Mouse (Mus musculus) naive thymus-derived CD4-positive, alpha-beta T cell, adult 2 months (primary cell): ENCODE results near the gene Pmvk.

Experiments used
- DNase-seq: peaks from one replicate; pipeline ENCODE4 v3.0.0-alpha.2; 2011; ENCODE audit warnings: low read depth

Gene Pmvk

DNA sequence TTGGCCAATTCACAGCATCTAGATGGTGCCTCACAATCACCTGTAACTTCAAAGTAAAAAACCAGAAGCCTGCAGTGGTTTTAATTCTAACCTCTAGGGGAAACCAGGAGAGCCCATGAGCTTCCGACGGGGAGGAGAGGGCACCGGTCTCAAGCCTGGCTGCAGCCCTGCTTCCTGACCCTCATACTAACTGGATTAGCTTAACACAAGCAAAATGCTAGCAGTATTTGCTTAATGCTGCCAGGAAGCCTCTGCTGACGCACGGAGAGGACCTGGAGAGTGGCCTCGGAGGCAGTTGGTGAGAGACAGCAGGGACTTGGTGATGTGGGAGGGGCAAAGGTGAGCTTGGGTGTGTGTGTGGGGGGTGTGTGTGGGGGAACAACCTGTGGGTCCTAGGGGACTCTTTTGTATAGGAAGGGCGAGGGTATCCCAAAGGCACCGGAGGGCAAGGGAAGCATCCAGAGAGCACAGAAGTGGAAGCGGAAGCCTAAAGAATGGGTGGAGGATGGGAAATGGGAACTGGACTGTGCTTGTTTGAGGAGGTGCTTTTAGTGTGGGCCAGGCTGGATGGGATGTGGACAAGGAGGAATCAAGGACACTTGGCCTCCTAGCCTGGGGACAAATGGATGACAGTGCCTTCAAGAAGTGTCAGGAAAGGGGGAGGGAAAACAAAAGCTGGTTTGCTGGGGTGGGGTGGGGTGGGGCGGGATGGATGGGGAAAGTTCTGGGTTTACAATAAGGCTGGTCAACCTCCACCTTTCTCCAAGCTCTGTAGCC, at the start of gene Pmvk:
Gene Pmvk (plus strand): TSS at position 141 of the 777 bp plus-strand sequence.
- no peak for DNase-seq

DNA sequence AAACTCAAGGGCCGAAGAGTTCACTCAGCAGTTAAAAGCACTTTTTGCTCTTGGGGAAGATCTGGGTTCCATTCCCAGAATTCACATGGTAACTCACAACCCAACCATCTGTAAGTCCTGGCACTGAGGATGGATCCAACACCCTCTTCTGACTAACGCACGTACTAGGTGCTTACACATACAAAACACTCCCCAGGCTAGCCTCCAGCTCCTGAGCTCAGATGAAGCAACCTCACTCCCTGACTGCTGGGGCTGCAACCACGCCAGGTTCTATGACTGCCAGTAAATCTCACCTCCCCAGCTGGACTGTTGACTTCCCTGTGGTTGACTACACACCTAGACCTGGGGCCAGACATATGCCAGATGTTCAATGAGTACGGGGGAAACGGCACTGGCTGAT, 47.5 kb upstream of the Pmvk start:
- DNase-seq: no peak

DNA sequence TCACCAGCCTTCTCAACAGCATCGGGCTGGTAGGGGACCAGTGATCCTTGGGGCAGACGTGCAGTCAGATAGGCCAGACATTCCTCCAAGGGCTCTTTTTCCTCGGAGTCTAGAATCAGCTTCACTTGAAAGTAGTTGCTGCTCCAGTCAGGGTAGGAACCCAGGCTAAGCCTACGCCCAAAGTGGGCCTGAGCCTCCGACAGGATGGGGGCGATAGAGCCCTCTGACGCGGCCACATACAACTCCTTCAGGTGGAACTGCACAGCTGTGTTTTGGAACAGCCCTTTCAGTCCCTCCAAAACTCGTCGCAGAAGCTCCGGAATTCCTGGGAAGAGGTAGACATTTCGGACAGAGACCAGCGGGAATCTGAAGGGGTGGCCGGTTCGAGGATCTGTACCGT, 45.9 kb upstream of the Pmvk start:
- DNase-seq: no peak

DNA sequence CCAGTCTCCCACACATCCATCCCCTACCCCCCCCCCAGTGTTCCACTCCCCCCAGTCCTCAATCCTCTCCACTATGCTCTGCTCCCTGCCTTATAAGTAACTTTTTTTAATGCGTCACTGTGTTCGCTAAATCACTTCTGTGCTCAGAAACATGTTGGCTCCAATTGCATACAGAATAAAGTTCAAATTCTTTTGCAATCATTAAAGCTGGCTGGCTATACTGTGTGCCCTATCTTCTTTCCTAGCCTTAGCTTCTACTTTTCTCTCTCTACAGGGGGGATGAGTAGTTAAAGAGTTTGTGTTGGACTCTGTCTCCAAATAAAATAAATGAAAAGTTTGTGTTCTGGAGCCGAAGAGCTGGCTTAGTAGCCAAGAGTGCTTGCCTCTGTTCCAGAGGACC, 44.6 kb upstream of the Pmvk start:
- DNase-seq: no peak

DNA sequence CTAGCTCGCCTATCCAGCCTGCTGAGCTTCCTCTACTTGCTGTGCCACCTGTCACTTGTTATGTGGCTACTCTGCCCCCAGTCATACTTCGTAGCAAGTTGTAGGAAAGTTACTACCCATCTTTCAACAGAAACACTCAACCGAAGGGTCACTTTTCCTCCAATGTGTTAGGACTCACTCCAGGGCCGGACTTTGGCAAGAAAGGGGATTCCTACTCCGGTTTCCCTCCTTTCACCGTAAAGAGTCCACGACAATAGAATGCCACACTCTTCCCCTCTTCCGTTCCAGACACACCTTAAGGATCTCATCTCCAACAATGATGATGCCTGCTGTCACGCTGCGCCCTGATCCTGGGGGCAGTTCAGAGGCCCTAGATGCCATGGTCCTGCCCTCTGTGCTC, 43.5 kb upstream of the Pmvk start:
- no peak for DNase-seq

DNA sequence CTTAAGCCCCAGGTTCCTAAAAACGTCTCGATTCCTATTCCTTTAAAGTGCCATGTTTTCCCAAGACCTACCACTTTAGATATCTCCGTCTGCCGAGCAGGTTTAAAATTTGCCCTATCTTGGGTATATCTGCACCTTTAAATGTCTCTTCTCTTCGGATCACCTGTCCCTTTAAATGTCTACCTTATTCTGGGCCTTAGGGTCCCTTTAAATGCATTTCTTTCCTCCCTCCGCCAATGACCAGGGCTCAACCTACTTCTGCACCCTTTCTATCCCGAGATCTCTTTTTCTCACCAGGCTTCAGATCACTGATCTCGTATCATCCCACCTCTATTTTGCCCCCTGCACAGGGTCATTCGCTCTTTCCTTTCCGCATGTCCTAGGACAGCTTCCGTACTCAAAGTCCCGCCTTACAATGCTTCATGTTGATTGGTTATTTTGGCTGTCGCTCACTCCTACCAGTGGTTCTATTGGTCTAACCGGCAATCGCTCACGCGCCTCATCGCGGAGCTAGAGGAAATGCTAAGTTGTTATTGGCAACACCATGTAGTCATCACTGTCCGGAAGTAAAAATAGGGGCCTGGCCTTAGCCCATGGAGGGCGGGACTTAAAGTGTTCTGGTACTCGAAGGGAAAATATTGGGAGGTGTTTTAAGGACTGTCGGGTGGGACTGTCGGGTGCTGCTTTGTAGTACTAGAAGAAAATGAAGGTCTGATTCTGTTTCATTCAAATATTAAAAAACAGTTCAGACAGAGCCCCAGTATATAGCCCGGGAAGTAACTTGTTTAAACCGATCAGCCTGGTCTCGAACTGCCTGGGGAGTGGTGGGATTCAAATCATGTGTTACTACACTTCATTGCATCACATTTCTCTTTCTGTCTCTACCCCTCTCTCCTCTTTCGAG, 42.6 kb upstream of the Pmvk start, which contains the start of gene Flad1:
Gene Flad1 (minus strand): TSS at position 381 of the 904 bp plus-strand sequence.
- DNase-seq: peak; percentile 100

DNA sequence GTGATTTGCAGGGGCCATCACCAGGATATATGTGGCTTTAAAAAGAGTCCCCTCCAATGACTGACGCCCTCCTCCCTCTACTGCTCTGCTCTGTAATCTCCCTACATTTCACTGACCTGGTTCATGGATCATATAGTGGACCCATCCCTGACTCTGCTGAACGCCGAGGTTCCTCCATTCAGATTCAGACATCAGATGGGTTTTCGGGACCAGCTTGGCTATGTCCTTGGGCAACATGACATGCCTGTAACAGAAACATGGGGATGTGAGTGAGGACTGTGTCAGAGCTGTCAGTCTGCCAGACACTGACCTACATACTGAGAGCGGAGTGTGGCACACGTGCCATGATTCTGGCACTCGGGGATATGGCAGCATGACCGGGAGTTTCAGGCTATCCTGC, 38.2 kb upstream of the Pmvk start:
- DNase-seq: no peak

DNA sequence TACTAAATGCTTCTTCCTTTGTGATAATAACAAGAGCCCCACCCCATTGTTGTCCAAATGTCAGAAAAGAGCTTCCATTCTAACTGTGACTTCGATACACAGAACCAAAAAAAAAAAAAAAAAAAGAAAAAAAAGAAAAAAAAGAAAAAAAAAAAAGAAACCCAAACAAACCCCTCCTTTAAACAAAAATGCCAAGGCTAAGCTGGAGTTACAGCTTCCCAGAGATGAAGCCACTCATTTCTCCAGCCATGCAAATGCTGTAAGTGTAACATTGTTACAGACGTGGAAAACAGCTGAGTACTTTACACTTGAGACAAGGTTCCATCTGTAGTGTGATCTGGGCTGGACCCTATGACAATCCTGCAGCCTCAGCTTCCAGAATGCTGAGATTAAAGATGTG, 37.2 kb upstream of the Pmvk start:
- DNase-seq: no peak

DNA sequence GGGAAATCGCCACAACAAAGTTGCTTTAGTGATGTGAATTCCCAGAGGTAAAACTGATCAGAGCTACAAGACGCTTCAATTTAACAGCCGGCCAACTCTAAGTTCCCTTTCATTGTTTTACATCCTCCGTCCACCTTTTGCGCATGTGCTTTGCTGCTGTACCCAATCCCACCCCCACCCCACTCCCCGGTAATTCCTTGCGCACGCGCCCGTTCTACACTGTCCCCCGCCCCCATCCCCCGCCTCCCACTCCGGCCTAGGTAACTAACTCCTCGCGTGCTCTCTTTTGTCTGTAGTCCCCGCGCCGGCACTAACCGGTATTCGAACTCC, 36.5 kb upstream of the Pmvk start:
- no peak for DNase-seq

DNA sequence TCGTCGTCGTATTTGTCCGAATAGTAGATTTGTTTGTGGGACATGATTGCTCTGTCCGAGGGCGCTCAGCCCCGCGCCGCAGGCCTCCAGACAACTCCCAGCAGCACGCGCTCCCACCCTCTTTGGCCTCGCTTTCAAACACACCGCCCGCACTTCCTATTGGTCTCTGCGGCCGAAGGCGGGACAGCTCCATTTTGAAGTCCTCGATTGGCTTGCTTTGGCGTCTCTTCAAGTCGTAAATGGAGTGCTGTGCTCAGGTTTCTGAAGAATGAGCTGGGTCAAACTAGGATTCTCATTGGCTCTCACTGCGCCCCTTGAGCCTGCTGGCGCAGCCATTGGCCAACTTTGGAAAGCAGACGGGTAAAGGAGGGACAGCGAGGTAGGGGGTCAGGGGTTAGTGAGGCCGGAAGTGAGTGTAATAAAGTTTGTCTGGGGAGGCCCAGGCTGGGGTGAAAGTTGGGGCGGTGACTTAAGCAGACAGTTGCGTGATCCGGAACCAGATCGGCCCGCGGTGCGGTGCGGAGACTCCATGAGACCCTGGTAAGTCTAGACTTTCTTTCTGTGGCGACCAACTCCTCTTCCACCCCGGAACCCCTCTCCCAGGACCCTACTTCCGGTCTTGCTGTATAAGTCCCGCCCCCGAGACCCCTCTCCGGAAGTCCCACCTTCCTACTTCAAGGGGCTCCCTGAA, 36.0 kb upstream of the Pmvk start, which contains the start of the genes Cks1b and Shc1:
Gene Cks1b (minus strand): TSS at position 214 of the 691 bp plus-strand sequence.
Gene Shc1 (plus strand): TSS at position 274 of the 691 bp plus-strand sequence.
- peak; percentile 97 for DNase-seq

DNA sequence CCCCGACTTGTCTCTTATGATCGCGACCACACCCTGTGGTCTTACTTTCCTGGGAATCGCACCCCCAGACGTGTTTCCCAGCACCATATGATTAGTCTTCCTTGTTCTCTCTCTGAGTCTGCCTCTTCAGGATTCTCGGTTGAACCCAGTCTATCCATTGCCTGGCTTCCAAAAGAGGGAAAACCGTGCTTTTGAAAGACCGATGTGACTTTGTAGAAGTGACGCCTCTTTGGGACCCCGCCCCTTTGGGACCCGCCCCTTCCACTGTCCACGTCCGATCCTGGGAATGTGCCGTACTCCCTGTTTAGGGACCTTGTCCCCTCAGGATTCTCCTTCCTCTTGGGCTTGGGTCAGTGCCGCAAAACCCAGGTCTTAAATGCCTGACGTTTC, 35.5 kb upstream of the Pmvk start:
- DNase-seq: no peak

DNA sequence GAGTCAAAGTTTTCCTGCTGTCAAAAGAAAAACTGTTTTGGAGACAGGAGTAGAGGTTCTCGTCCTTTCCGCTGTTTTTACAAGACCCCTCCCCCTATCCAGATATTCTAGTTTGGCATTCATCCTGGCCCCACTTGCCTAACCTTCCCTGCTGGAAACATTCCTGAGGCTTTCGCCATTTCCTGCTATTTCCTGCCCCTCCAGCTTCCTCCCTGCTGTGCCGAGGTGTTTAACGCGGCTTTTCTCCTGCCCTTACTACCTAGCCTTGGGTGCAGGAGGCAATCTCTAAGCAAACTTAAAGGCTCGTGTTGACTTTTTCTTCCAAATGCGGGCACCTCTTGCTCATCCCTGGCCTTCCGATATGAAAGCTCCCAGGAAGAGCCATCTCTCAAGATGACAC, 34.8 kb upstream of the Pmvk start:
- no peak for DNase-seq

DNA sequence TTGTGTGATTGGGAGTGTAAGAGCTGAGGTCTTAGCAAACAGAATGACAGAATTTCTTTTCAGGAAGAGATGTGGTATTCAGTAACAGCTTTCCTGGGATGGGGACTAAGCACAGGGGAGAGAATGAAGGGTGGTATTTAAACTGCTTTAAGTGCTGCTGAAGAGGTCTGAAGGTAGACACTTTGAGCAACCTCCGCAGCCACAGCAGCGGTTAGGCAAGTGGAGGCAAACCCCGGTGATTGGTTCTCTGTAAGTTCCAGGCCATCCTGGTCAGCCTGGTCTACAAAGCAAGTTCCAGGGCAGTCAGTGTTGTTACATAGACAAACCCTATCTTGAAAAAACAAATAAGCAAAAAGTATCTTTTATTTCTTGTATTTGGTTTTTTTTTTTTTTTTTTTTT, 34.4 kb upstream of the Pmvk start:
- DNase-seq: no peak

DNA sequence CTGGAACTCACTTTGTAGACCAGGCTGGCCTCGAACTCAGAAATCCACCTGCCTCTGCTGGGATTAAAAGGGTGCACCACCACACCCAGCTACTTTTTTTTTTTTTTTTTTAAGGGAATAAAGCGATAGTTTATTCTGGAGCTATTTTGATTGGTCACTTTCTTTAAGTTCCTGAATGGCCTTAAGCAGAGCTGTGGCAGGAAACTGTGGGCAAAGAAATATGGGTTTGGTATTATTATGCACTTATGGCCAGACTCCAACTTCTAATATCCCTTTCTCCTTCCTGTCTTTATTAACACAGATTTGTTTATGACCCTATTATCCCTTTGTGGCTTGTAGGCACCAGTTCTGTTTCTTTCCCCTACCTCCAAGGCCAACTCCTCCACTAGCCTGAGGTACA, 33.9 kb upstream of the Pmvk start:
- DNase-seq: no peak

DNA sequence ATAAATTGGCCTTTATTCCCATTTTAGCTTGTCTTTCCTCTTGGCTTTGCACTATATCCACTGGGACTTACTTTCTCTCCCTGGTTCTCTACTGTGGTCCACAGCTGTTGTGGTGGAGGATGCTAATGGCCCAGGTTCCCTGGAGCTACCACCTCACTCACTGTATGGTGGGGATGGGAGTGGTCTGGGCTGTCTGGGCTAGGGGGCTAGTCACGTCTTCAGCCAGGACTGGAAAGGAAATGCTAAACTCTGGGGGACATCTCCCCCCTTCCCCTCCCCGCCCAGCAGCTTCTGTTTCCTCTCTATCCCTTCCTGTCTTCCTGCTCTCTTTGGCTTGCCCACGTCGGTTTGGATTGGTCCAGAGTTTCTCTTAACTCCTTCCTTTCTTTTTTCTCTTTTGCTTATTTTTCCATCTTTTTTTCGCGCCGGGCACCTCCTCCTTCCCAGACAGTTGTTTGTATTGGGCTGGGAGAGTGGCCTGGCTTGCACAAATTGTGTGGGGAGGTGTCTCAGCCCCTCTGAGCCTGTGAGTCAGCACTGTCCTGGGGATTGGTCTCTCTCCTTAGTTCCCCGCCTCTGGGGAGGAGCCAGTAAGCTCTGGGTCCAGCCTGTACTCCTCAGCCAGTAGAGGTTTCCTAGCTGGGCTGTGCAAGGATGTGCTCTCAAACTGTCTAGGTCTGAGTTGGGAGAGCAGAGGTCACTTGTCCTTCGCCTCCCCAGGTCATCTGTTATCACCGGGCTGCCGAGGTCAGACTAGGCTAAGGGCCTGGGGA, 33.2 kb upstream of the Pmvk start:
- no peak for DNase-seq

DNA sequence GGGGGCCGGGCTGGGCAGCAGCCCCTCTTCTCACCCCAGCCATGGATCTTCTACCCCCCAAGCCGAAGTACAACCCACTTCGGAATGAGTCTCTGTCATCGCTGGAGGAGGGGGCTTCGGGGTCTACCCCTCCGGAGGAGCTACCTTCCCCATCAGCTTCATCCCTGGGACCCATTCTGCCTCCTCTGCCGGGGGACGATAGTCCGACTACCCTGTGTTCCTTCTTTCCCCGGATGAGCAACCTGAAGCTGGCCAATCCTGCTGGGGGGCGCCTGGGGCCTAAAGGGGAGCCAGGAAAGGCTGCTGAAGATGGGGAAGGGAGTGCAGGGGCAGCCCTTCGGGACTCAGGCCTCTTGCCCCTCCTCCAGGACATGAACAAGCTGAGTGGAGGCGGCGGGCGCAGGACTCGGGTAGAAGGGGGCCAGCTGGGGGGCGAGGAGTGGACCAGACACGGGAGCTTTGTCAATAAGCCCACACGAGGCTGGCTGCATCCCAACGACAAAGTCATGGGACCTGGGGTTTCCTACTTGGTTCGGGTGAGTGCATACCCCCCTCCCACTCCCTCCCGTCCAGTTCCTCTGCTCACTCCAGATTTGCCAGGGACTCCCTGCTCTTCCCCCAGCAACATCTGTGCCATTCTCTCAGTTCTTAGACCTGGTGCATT, 32.4 kb upstream of the Pmvk start:
- no peak for DNase-seq

DNA sequence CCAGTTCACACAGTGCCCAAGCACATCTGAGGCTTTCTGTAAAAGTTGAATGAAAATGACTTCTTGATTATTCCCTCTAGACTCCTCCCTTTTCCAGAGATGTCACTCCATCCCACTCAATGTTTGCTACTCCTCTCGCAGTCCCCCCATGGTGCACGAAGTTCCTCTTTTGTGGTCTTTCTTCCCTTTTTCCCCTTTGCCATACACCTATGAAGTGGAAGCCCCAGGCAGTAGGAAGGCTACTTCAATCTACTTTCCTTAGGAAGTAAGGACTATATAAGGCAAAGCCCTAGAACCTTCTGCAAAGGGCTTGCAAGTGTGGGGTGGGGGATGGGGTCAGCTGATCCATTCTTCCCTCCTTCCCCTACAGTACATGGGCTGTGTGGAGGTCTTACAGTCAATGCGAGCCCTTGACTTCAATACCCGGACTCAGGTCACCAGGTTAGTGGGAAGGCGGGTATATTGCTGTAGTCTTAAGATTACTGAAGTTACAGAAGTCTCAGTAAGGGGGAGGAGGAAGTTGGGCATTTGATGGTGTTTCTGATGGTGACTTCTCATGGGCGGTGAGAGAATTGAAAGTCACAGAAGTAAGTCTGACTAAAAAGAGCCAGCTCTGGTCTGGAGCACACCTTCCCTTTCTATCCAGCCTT, 31.7 kb upstream of the Pmvk start:
- no peak for DNase-seq

DNA sequence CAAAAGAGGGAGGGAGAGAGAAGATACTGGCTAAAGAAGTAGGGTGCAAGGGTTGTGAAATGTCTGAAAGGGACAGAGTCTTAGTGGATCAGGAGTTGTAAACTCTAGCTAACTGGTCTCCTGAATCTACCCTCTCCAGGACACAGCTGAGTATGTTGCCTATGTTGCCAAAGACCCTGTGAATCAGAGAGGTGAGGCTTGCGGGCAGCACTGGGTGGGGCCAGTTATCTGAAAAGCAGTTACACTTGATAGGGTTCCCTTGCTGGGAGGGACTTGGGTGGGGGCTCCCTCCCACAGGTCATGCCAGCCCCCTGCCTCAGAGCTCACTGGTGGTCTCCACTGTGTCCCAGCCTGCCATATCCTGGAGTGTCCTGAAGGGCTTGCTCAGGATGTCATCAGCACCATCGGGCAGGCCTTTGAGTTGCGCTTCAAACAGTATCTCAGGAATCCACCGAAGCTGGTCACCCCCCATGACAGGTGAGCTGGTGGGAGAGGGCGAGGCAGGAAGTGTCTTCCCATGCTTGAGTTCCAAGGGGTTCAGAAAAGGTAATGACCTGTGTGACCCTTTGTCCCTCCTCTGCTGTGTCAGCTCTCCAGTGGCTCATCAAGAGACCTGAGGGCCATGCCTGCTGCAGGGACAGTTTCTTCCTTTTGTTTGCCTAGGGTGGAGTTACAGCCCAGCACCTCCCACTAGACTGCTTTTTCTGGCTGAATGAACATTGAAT, 29.8 kb upstream of the Pmvk start:
- no peak for DNase-seq

DNA sequence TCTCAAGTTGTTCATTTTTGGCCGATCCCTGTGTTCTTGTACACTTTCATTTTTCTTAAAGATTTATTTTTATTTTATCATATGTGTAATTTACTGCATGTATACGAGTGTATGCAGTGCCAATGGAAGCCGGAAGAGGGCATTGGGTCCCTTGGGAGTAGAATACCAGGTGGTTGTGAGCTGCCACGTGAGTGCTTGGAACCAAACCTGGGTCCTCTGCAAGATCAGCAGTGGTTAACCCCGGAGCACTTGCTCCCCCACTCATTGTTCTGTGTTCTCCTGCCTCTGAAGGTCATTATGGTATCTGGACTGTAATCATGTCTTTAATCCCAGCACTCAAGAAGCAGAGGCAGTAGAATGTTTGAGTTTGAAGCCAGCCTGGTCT, 29.2 kb upstream of the Pmvk start:
- DNase-seq: no peak

DNA sequence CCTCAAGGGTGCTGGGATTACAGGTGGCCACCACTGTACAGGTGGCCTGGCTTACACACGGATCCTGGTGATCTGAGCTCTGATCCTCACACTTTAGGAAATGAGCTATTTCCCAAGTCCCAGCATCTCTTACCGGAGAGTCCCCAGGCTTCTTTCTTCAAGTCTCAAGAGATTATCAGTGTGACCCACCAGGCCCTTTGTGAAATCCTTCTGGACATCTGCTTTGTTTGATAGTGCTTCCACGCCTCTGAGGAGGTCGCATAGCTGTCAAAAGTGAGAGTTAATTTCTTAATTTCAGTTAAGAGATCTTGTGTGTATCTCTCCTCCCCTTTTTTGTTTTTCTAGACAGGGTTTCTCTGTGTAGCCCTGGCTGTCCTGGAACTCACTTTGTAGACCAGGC, 28.5 kb upstream of the Pmvk start:
- no peak for DNase-seq
